Mouse (Mus musculus) testis, adult 2 months (tissue): ENCODE results near the gene Prcp.

Experiments used
- CTCF ChIP-seq: fragments of 200-500 bp; IDR thresholded peaks from 2 replicates; pipeline ENCODE4 v1.5.1; 2012; ENCODE audit warnings: low read depth, mild to moderate bottlenecking, inconsistent platforms, low read length, moderate library complexity; ENCODE audit not compliant: control insufficient read depth, insufficient read depth, insufficient replicate concordance
- POLR2A ChIP-seq: fragments of 200-500 bp; IDR thresholded peaks from 2 replicates; pipeline ENCODE4 v1.6.1; 2012; ENCODE audit warnings: low read depth, mild to moderate bottlenecking, inconsistent platforms, low read length, moderate library complexity; ENCODE audit not compliant: control insufficient read depth

DNA sequence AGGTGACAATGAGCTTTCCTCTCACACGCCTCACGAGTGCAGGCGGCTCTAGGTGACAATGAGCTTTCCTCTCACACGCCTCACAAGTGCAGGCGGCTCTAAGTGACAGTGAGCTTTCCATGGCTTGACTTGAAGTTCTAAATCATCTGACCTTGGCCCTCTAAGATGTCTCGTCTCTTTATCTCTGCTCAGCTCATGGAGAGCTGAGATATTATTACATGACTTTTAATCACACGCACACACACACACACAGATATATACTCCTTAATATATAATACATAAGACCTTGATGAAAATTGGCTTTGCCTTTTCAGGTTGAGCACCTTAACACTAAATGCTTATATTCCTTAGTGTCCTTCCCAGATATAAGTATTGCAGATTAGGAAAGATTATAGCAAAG, 12.5 kb downstream of the Prcp start:
- TF ChIP-seq POLR2A: no peak
- no peak for TF ChIP-seq CTCF
